Mouse (Mus musculus) small intestine, adult 2 months (tissue): Measurements from ENCODE around the gene Kdelr1.

Experiments
- CTCF ChIP-seq: fragments of 200-500 bp; IDR thresholded peaks from 2 replicates; pipeline ENCODE4 v1.5.1; 2012; ENCODE audit warnings: low read depth, mild to moderate bottlenecking, control low read depth, inconsistent platforms, low read length, moderate library complexity, mixed read lengths; ENCODE audit not compliant: insufficient replicate concordance, insufficient read length; ENCODE audit errors: extremely low read depth
- POLR2A ChIP-seq: fragments of 200-500 bp; IDR thresholded peaks from 2 replicates; pipeline ENCODE4 v1.6.1; 2012; ENCODE audit warnings: low read depth, mild to moderate bottlenecking, control low read depth, inconsistent platforms, low read length, moderate library complexity

- TF ChIP-seq CTCF, result no peak
- TF ChIP-seq POLR2A, result no peak
Measured at GRCm38 (mm10) chr7:45880531-45880930, 8.0 kb downstream of the Kdelr1 start.
